Mouse (Mus musculus) retina, embryonic 14.5 days (tissue): ENCODE results near the gene Nynrin.

Experiments used
- DNase-seq: peaks from one replicate; pipeline ENCODE4 v3.0.0-alpha.2; 2015; ENCODE audit warnings: low spot score

Gene Nynrin

DNA sequence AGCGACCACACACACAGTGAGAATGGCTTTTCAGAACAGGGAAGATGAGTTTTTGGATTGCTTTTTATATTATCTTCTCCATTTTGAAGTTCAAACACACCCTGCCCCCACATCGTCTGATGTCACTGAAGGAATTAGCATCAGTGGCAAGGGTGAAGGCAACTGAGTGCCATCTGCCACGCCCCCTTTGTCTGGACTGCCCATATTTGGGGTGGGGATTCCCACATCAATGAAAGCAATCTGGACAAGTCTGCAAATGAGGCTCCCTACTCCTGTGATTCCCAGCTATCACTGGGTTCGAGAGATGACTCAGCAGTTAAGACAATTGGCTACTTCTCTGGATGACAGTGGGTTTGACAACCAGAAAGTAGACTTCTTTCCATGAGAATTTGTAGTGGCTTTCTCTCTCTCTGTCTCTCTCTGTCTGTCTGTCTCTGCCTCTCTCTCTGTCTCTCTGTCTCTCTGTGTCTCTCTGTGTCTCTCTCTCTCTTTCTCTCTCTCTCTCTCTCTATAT is 12.9 kb upstream of the Nynrin start:
- DNase-seq, result no peak

DNA sequence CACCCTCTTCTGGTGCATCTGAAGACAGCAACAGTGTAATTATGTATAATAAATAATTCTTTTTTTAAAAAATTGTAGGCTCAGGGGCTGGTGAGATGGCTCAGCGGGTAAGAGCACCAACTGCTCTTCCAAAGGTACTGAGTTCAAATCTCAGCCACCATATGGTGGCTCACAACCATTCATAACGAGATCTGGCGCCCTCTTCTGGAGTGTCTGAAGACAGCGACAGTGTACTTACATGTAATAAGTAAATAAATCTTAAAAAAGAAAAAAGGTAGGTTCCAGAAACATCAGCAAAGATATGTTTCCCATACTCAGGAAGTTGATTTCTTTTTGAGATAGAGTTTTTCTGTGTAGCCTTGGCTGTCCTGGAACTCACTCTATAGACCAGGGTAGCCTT is 11.0 kb upstream of the Nynrin start:
- DNase-seq, result no peak

DNA sequence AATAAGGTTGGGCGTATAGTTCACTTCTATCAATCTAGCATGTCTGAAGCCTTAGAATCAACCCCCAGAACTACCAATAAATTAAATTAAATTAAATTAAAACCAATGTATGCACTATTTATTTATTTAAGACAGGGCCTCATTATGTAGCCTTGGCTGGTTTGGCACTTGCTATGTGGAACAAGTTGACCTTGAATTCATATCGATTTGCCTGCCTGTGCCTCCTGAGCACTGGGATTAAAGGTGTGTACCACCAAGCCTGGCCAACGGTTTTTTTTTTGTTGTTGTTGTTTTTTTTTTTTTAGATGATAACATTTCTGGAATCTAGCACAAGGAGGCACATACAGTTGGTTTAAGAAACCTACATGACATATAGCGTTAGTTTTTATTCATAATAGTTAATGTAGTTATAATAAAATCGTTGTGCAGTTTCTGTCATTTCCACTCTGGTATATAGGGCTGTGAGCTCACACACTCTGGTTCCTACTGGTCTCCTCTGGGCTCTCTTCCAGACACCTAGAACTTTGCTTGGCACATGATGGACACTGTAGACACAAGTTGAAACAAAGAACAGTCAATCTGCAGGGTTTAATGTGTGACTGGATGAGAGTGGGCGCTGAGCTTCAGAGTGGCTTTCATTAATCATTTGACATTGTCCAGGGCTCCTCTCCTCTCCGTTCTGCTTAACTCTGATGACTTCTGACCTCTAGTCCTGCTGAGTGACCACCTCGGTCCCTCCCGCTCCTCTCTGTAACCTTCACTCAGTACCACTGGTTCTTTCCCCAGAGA is 8.1 kb upstream of the Nynrin start:
- DNase-seq, result no peak

DNA sequence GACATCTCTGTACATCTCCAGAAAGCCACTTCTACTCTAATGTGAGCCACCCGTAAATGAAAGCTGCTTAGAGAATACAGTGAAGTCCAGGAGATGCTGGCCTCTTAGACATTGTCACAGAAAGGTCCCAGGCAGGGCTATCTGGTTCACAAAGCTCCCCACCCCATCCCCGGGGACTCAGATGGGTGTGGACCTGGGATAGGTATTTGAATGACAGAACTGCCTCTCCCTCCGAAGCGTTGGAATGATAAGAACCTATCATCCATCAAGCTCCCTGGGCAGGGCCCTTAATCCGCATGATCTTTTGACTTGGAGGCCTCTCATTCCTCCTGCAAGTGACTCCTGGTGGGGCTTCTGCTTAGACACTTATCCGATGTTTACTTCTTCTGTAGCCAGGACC is 2.9 kb upstream of the Nynrin start:
- no peak for DNase-seq

DNA sequence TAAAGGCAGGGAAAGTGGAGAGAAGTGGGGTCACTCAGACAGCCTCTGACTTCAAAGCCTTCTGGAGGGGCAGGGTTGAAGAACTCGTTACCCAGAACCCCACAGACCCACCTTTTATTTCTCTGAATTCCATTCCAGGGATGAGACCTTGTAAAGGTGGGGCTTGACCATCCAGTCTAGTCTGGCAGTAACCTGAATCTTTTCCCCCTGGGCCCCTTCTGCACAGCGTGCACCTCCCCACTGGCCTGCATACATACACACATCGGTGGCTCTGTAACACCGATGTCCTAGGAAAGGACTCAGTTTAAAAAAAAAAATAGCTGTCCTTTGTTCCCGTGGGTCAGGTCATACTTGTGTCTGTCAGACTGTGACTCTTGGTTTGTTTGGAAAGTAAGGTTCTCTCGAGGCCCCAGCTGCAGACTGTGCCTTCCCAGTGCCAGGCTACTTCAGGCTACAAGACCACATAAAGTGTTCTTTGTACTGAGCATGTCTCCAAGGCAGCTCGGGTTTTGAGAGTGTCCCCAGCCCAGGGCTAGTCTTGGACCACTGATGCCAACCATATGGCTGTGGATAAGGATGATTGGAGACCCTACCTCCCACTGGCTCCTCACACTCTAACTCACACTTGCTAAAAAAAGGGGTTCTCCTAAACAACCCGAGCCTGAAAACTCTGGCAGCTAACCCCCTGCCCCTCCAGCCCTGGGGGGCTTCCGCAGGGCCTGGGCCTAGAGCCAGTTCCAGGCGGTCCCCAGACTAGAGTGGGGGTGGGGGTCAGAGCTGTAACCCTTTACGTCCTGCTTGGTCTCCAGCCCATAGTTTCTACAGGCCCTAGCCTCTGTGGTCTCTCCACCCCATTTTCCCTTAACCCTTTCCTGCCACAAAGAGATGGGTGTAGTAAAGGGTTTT is 911 bp upstream of the Nynrin start:
- peak; percentile 70 for DNase-seq

DNA sequence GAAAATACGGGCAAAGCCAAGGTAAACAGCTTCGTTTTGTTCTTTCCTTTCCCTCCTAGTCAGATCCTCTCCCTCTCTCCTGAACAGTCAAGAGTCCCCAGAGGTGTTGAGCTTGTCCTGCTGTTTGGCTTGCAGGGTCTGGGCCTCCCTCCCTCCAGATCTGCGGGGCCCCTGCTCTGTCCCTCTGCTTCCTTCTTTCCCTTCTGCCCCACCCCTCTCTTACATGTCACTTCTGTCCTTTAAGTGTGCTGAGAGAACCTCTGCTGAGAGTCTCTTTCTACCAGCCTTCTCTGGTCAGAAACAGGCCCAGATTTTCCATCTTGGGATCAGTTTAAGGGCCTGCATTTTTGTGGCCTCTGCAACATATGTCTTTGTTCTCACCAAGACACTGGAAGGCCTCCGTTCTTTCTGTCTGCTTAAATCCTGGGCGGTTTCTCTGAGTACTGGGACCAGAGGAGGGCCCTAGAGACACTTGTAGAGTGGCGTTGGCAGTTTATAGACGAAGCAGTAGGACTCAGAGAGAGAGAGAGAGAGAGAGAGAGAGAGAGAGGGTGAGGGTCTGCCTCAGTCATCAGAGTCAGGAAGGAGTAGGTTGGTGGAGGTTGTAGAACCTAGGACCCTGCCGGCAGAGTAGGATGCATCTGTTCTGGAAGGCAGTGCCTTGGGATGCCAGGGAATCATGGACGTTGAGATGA is 743 bp downstream of the Nynrin start:
- DNase-seq, result peak; percentile 42

DNA sequence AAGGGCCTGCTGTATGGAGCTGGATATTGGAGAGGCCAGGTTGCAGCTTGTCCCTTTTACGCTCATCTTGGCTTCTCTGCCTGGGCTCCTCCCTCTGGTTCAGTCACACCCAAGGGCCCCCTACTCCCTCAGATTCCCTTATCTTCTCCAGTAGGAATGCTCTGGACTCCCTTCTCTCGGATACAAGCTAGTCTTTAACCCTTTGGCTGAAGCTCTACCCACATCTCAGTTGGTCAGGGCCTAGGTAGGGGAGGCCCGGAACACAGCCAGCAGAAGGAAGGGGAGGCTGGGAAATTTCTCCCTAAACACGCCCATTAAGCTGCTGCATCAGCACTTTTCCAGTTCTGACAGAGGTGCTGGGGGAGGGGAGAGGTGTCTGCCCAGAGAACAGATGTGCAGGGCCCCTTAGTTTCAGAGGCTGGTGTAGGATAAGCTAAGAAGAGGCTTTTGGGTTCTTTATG is 1.3 kb downstream of the Nynrin start:
- peak; percentile 60 for DNase-seq

DNA sequence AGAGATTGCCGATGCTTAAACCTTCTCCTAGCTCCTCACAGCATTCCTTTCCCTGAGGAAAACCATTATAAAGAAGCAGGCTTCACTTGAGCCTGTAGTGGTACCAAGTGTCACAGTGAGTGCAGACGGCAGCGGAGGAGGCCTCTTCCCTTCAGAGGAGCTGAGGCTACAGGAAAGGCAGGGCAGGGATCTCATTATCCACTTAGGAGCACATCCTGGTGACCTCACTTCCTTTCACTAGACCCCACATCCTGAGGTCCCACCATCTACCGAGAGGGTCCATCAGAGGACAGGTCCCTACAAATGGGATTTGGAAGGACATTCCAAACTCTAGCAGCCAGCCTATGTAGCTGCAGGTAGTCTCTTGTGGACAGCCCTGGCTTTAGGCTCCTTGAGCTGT is 3.8 kb downstream of the Nynrin start:
- DNase-seq, result no peak

DNA sequence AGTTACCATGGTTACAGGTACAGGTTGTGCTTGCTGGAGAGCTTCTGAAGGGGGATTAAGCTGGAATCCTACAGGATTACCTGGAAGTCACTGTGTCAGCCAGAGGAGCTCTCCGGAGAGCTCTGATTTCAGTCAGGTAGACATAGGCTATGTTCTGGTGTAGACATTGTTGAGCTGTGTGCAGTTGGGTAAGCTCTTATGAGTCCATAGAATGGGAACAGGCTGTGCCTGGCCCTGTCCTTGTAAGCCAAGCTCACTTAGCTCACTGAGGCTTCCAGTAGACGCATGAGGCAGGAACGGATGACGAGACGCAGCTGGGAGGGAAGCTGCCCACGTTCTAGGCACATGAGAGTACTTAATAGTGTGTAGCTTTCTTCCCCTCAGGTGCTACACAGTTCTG is 8.4 kb downstream of the Nynrin start:
- no peak for DNase-seq

DNA sequence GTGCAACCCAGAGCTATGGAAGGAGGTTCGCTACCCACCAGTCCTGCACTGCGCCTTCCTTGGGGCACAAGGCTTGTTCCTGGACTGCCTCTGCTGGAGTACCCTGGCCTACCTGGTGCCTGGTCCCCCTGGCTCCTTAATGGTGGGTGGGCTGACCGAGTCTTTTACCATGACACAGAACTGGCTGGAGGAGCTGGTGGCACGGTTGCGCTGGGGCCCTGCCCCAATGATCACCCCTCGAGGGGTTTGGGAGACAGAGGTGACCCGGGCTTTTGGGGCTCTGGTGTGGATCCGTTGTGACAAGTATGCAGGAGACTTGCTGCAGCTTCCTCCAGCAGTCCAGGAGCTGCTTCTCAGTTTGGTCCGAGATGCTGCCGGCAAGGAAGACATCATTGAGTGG is 9.2 kb downstream of the Nynrin start:
- DNase-seq, result no peak

DNA sequence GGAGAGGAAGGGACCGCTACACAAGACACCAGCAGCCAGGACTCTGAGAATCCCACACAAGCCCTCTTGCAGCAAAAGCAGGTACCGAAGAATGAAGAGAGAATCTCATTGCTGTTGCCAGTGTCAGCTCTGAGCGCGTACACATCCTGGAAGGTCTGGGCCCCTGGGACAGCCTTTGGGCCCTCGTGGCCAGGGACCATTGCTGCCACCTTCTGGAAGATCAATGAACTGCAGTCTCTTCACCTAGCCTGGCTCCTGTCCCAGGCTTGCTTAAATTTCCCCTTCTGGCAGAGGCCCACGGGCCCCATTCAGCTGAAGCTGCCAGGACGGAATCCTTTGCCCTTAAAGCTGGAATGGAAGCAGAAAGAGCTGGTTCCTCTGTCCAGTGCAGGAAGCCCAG is 10.0 kb downstream of the Nynrin start:
- peak; percentile 89 for DNase-seq

DNA sequence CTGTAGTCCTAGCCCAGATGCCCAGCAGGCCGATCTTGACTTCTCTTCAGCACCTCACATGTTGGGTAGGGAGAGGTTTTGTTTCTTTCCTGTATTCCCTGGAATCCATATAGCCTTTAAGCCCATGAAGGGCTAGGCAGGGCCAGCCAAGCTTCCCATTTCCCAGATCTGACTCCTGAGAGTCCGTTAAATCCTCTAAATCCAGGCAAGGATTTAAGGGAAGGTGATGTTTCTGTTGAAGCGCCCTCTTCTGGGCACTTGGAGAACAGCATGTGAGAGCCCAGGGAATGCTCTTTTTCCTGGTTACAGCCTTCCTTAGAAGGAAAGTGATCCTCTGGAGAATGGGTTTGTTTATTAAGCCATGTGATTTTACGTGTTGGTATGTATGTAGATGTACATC is 13.2 kb downstream of the Nynrin start:
- peak; percentile 82 for DNase-seq

DNA sequence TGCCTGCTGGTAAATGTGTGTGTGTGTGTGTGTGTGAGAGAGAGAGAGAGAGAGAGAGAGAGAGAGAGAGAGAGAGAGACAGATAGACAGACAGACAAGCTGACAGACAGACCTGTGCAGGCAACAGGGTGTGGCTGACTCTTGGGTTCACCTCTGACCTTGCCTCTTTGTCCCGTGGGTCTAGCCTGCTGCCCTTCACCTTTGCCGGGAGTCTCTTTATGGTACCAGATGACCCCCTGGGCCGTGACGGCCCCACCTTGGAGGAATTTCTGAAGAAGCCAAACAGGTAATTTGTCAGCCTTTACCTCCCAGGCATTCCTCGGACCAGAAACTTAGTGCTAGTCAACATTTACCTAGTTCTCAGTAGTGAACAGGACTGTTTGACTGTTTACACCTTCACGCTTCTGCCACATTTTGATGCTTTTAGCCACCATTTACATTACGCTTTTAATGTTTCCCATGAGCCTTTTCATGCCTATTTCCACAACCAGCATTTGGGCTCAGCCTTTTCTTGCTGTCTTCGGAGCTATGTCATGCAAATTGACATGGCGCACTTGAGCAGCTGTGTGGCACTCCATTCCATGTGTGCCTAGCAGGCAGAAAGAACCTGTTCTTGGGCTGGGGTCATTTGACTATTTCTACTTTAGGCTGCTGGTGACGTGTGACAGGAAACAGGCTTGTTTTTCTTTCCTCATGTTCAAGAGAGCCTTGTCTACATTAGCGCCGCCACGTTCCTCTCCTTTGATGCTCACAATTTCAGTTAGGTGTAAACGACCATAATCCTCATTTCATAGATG is 14.6 kb downstream of the Nynrin start:
- DNase-seq, result no peak

DNA sequence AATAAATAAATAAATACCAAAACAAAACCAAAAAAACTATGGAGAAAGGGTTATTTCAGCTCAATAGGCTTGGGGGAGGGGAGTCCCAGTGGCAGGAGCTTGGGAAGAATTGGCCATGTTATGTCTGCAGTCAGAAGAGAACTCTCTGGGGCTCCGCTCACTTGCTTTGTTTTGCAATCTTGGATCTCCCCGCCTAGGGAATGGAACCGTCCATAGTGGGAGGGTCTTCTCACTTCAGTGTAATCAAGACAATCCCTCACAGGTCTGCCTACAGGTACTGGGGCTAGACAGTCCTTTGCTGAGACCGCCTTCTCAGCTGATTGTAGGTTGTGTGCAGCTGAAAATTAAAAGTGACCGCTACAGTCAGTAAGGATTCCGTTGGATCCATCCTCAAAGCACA is 15.7 kb downstream of the Nynrin start:
- DNase-seq, result no peak

DNA sequence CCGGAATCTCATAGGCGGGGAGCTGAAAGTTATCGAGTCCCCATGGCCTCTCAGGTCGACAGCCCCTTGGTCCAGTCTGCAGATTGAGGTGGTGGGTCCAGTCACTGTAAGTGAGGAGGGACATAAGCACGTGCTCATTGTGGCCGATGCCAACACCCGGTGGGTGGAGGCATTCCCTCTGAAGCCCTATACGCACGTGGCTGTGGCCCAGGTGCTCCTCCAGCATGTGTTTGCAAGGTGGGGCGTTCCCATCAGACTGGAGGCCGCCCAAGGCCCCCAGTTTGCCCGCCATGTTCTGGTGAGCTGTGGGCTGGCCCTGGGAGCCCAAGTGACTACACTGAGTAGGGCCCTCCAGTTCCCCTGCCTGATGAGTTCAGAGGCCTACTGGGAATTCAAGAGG is 18.2 kb downstream of the Nynrin start:
- no peak for DNase-seq

DNA sequence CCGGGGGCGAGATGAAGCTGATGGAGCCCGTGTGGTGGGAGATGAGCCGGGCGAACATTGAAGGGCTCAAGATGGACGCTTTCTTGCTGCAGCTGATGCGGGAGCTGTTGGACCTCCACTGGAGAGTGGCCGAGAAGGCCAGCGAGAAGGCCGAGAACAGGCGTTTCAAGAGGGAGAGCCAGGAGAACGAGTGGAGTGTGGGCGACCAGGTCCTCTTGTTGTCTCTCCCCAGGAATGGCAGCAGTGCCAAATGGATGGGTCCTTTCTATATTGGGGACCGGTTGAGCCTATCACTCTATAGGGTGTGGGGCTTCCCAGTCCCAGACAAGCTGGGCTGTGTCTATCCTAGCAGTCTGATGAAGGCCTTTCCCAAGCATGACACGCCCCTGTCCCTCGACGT is 18.7 kb downstream of the Nynrin start:
- no peak for DNase-seq

DNA sequence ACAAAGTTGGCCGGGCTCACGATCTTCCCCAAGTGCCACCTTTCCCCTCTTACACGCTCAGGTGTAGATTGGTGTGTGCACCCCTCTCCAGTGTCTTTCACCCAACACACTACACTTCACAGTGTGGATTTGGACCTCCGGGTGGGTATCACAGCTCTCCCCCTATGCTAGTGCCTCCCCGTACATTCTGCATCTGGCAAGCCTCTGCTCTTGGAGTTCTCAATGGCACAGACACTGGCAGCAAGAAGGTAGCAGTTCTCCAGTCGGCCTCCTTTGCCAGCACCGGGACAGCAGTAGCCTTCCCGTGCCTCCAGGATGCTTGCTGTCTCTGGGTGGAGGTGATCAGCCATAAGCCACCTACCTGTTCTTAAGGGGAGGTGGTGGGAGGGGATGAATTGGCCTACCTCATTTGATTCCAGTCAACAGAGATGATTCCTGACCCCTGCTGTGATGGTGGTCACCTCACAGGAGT is 19.5 kb downstream of the Nynrin start:
- DNase-seq, result no peak

DNA sequence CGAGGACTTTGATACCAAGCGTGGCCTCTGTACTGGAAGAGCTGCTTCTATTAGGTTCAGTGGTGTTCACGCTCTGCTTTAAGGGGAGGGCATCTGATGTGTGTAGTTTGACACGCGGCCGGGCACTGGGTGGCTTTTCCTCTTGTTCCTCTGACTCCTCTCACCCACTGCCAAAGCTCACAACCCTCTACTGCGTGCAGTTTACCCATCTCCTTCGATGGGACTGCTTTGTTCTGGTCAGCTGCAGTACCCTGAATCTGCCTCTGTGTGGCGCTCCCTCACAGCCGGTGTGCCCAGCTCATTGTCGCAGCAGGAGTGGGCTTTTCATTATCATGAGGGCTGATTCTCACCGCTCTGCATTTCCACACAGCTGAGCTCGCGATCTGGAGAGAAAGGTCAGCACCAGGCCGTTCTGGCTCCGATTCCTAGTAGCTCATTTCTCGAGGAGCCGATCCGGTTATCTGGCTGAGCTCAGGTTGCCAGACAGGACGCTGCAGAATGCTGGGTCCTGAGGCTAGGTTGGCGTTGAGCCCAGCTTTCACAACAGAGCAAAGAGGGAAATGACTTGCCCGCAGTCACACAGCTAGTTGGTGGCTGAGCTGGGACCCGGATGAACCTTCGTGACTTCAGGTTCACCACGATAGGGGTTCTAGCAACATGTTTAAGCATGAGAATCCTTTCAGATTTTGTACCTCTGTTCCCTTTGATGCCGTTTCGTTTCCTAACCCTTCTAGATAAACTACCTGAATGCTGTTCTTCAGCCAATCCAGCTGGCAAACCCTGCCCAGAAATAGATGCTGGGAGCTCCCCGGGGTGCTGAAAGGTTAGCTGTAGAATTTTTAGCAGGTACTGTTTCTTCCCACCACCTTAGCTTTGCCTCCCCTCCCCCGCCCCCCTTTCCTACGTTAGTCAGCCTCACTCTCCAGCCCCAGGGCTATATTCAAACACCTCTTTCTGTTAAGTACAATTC is 20.2 kb downstream of the Nynrin start:
- peak; percentile 89 for DNase-seq

DNA sequence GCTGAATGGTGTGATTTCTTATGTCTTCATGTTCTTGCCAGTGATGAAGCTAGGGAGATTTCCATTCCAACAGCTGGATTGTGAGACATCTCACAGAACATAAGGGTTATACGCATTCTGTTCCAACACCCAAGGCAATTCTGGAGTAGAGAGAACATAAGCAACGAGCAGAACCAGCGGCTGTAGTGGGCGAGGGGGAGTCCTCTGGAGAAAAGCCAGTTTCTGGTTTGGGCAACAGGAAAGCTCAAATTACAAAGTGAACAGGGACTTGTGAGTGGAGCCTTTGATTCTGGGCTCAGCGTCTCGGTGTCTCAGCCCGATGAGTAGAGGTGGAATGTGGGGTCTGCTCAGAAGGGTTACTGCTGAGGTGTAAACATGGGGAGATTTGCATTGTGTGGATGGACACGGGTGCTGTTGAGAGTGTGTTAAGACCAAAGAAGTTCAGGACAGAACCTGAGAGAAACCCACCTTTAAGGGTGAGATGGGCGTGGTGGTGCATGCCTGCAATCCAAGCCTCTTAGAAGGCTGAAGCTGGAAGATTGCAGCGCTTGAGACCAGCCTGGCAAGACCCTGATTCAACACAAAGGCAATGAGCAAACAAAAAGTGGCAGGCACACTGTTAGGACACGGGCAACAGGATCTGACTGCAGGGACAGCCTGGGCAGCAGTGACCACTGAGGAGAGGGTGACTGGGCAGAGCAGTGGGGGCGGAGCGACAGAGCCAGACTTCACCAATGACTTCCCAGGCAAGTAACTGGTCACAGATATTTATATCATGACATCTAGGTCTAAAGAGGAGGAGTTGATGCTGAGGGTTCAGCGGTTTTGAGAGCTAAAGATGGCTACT is 23.9 kb downstream of the Nynrin start:
- DNase-seq, result no peak
